Mouse (Mus musculus) adrenal gland, adult 2 months (tissue): Measurements from ENCODE around the gene Mast1. TPM values are rescaled to one million over a fixed set of nuclear protein-coding genes. Genes with fewer than 3 reads are reported as not detected.

Experiments used
- DNase-seq: peaks from one replicate; pipeline ENCODE4 v3.0.0; 2021
- long read RNA-seq: library from polyadenylated mRNA; stranded (forward); transcript quantifications from one replicate; pipeline ENCODE4 v2.0.0, GENCODE M21; 2021
- polyA plus RNA-seq: library from polyadenylated mRNA; depleted of rRNA; stranded (reverse); fragments of >200 nt; gene quantifications from 2 replicates; pipeline ENCODE4 v1.2.3, GENCODE M21; 2012; rRNA removed
- total RNA-seq, 2 experiments: library from RNA; stranded (reverse); gene quantifications; 2 replicates each; pipeline ENCODE4 v1.2.3; 2021

Mast1 gene
- 1 to 10 TPM; 1.5 to 2.8 TPM for total RNA-seq
- 3.7 and 4.4 TPM in 2 replicates for polyA plus RNA-seq
- long read RNA-seq, partial matches to known transcripts, result 1 of 1 reads
- long read RNA-seq, other reads (novel, unspliced or antisense), result 0 of 1 reads

GRCm38 (mm10) chr8:84936962-84937546 is at the start of gene Mast1:
Gene Mast1, minus strand, starts transcription at chr8:84937359.
- DNase-seq, result peak; percentile 74

GRCm38 (mm10) chr8:84986379-84986945 is 49.3 kb upstream of the Mast1 start:
- no peak for DNase-seq

- DNase-seq, result peak; percentile 94
These were observed 48.7 kb upstream of the Mast1 start for GRCm38 (mm10) chr8:84985684-84986378.

GRCm38 (mm10) chr8:84985049-84985683 is 48.0 kb upstream of the Mast1 start:
- DNase-seq, result no peak

- peak; percentile 65 for DNase-seq
These were observed 47.3 kb upstream of the Mast1 start for GRCm38 (mm10) chr8:84984294-84985048.

- DNase-seq, result no peak
These were observed 45.4 kb upstream of the Mast1 start for GRCm38 (mm10) chr8:84982499-84983011.

GRCm38 (mm10) chr8:84981644-84982498 is 44.7 kb upstream of the Mast1 start:
- DNase-seq, result no peak

- DNase-seq, result peak; percentile 90
These were observed 43.6 kb upstream of the Mast1 start for GRCm38 (mm10) chr8:84980622-84981358.

GRCm38 (mm10) chr8:84979599-84980421 is 42.7 kb upstream of the Mast1 start:
- DNase-seq, result peak; percentile 97

GRCm38 (mm10) chr8:84978248-84978940 is 41.2 kb upstream of the Mast1 start, which contains the start of gene Junb:
Gene Junb, minus strand, starts transcription at chr8:84978718.
- DNase-seq, result peak; percentile 99

GRCm38 (mm10) chr8:84977435-84978247 is 40.5 kb upstream of the Mast1 start:
- DNase-seq, result peak; percentile 86

GRCm38 (mm10) chr8:84976763-84977434 is 39.7 kb upstream of the Mast1 start:
- no peak for DNase-seq

GRCm38 (mm10) chr8:84976031-84976762 is 39.0 kb upstream of the Mast1 start:
- DNase-seq, result peak; percentile 98

- DNase-seq, result peak; percentile 71
These were observed 38.3 kb upstream of the Mast1 start for GRCm38 (mm10) chr8:84975434-84975833.

GRCm38 (mm10) chr8:84974543-84975142 is 37.5 kb upstream of the Mast1 start:
- DNase-seq, result no peak
